Mouse (Mus musculus) lung, embryonic 14.5 days (tissue): Measurements from ENCODE around the gene Klk1b9. TPM values are rescaled to one million over a fixed set of nuclear protein-coding genes. Genes with fewer than 3 reads are reported as not detected.
"Not testable (repeated sequence)": the region's sequence is repeated elsewhere in the genome, so short reads cannot be mapped to it uniquely, and the experiment has no call there.

Experiments
- ATAC-seq: fragments of 200-750 bp; cut with Nextera tagmentation; 2 replicates; pipeline ENCODE4 v1.8.0; 2017; ENCODE audit warnings: mild to moderate bottlenecking, moderate TSS enrichment, moderate library complexity; ENCODE audit not compliant: insufficient read depth
- DNase-seq: peaks from one replicate; pipeline ENCODE4 v3.0.0-alpha.2; 2015
- H3K27ac ChIP-seq: fragments of 300-500 bp; sonication (generic); 2 replicates; pipeline ENCODE4 v1.5.1; 2014; ENCODE audit warnings: low read depth, mild to moderate bottlenecking, moderate library complexity
- H3K27me3 ChIP-seq: fragments of 300-500 bp; sonication (generic); 2 replicates; pipeline ENCODE4 v1.6.1; 2014; ENCODE audit warnings: low read length, control low read depth; ENCODE audit not compliant: insufficient read depth
- H3K36me3 ChIP-seq: fragments of 300-500 bp; sonication (generic); 2 replicates; pipeline ENCODE4 v1.6.1; 2014; ENCODE audit warnings: control low read depth; ENCODE audit not compliant: insufficient read depth
- H3K4me1 ChIP-seq: fragments of 300-500 bp; sonication (generic); 2 replicates; pipeline ENCODE4 v1.6.1; 2014; ENCODE audit warnings: antibody characterized with exemption, control low read depth; ENCODE audit not compliant: insufficient read depth
- H3K4me2 ChIP-seq: fragments of 300-500 bp; sonication (generic); 2 replicates; pipeline ENCODE4 v1.6.1; 2014; ENCODE audit warnings: mild to moderate bottlenecking
- H3K4me3 ChIP-seq: fragments of 300-500 bp; sonication (generic); 2 replicates; pipeline ENCODE4 v1.5.1; 2014; ENCODE audit warnings: low read depth, low read length
- H3K9ac ChIP-seq: fragments of 300-500 bp; sonication (generic); 2 replicates; pipeline ENCODE4 v1.6.1; 2014
- H3K9me3 ChIP-seq: fragments of 300-500 bp; sonication (generic); 2 replicates; pipeline ENCODE4 v1.6.1; 2016; ENCODE audit warnings: low read depth, low read length, control low read depth
- CTCF ChIP-seq: IDR thresholded peaks from 2 replicates; pipeline ENCODE4 v1.5.1; 2016; ENCODE audit warnings: antibody characterized with exemption, low read depth
- WGBS: fragments of 180-500 bp; shearing (Covaris S2); extraction: QIAGEN DNeasy Blood & Tissue Kit; methylation state at CpG from one replicate; pipeline ENCODE4 v1.1.7; 2014; 5-methylcytosine and 5-hydroxymethylcytosine counted together
- polyA plus RNA-seq: library from polyadenylated mRNA; unstranded; fragments of >200 nt; fragmentation: Nextera tagmentation; extraction: Ambion mirVana; gene quantifications from 2 replicates; pipeline ENCODE4 v1.2.1, GENCODE M21; 2014

The Klk1b9 gene
- not detected in 2 replicates for polyA plus RNA-seq

- H3K27me3 ChIP-seq, H3K9me3 ChIP-seq, H3K9ac ChIP-seq, H3K4me3 ChIP-seq, H3K4me1 ChIP-seq, ATAC-seq, H3K4me2 ChIP-seq, H3K36me3 ChIP-seq, DNase-seq, H3K27ac ChIP-seq: not testable (repeated sequence)
- 68% methylated on average over 1 of the region's 1 CpGs for WGBS
These were observed at the start of gene Klk1b9 for GRCm38 (mm10) chr7:43975761-43976160. TSS of gene Klk1b9 (plus strand) at chr7:43976061.

- no peak for ATAC-seq
- 43% methylated on average over 4 of the region's 4 CpGs for WGBS
- Histone ChIP-seq H3K4me3 (no peak overlapping the region), H3K9ac (no peak overlapping the region), H3K36me3 (no peaks in the 10 kb centered on the region), H3K4me1 (no peaks in the 10 kb centered on the region), H3K9me3 (no peaks in the 10 kb centered on the region), H3K27ac (no peak overlapping the region), H3K4me2 (no peak overlapping the region), H3K27me3 (no peaks in the 10 kb centered on the region)
- TF ChIP-seq CTCF: peak; percentile 54
- peak; percentile 48 for DNase-seq
These were observed 47.3 kb upstream of the Klk1b9 start for GRCm38 (mm10) chr7:43928521-43928920.

- no peak overlapping the region for H3K9ac ChIP-seq
- no peaks in the 10 kb centered on the region for H3K36me3 ChIP-seq
- no peak overlapping the region for H3K4me2 ChIP-seq
- H3K9me3 ChIP-seq: no peaks in the 10 kb centered on the region
- no peaks in the 10 kb centered on the region for H3K27me3 ChIP-seq
- H3K4me3 ChIP-seq: no peak overlapping the region
- TF ChIP-seq CTCF: no peak
- no peak for DNase-seq
- H3K4me1 ChIP-seq: no peaks in the 10 kb centered on the region
- ATAC-seq: no peak
- no peak overlapping the region for H3K27ac ChIP-seq
- 52% methylated on average over 4 of the region's 4 CpGs for WGBS
These were observed 43.5 kb upstream of the Klk1b9 start for GRCm38 (mm10) chr7:43932337-43932736.

- 80% methylated on average over 3 of the region's 3 CpGs for WGBS
- Histone ChIP-seq H3K9me3 (no peaks in the 10 kb centered on the region), H3K27ac (no peak within 1 kb of the TSS), H3K9ac (no peak within 1 kb of the TSS), H3K36me3 (no peaks in the 10 kb centered on the region), H3K4me3 (no peak within 1 kb of the TSS), H3K4me1 (no peaks in the 10 kb centered on the region), H3K4me2 (no peak within 1 kb of the TSS), H3K27me3 (no peaks in the 10 kb centered on the region)
- TF ChIP-seq CTCF: no peak
- DNase-seq (no peak), ATAC-seq (no peak)
These were observed 42.4 kb upstream of the Klk1b9 start, which contains the start of gene Klk15 for GRCm38 (mm10) chr7:43933440-43933839. TSS of gene Klk15 (plus strand) at chr7:43933740.

GRCm38 (mm10) chr7:43934747-43935146 lies 41.1 kb upstream of the Klk1b9 start:
- Histone ChIP-seq H3K4me3 (no peak overlapping the region), H3K27ac (no peak overlapping the region), H3K4me1 (no peaks in the 10 kb centered on the region), H3K9me3 (no peaks in the 10 kb centered on the region), H3K27me3 (no peaks in the 10 kb centered on the region), H3K9ac (no peak overlapping the region), H3K4me2 (no peak overlapping the region), H3K36me3 (no peaks in the 10 kb centered on the region)
- no peak for TF ChIP-seq CTCF
- ATAC-seq (no peak), DNase-seq (no peak)
- WGBS: 56% methylated on average over 3 of the region's 3 CpGs

GRCm38 (mm10) chr7:43936551-43936950 lies 39.3 kb upstream of the Klk1b9 start:
- no peaks in the 10 kb centered on the region for H3K27me3 ChIP-seq
- no peaks in the 10 kb centered on the region for H3K9me3 ChIP-seq
- no peaks in the 10 kb centered on the region for H3K4me1 ChIP-seq
- H3K36me3 ChIP-seq: no peaks in the 10 kb centered on the region
- DNase-seq: no peak
- H3K4me2 ChIP-seq: no peak overlapping the region
- no peak overlapping the region for H3K27ac ChIP-seq
- ATAC-seq: no peak
- no peak overlapping the region for H3K9ac ChIP-seq
- 77% methylated on average over 13 of the region's 14 CpGs for WGBS
- TF ChIP-seq CTCF: no peak
- no peak overlapping the region for H3K4me3 ChIP-seq

- H3K9me3 ChIP-seq, DNase-seq, H3K4me2 ChIP-seq, H3K9ac ChIP-seq, H3K27ac ChIP-seq, H3K36me3 ChIP-seq, H3K4me3 ChIP-seq, ATAC-seq, H3K27me3 ChIP-seq, H3K4me1 ChIP-seq: not testable (repeated sequence)
- WGBS: 59% methylated on average over 3 of the region's 3 CpGs
These were observed 33.6 kb upstream of the Klk1b9 start for GRCm38 (mm10) chr7:43942293-43942692.

GRCm38 (mm10) chr7:43944727-43945264 lies 31.1 kb upstream of the Klk1b9 start:
- TF ChIP-seq CTCF: no peak
- ATAC-seq: no peak
- Histone ChIP-seq H3K4me1 (no peaks in the 10 kb centered on the region), H3K4me2 (no peak overlapping the region), H3K9ac (no peak overlapping the region), H3K4me3 (no peak overlapping the region), H3K9me3 (no peaks in the 10 kb centered on the region), H3K36me3 (no peaks in the 10 kb centered on the region), H3K27ac (no peak overlapping the region), H3K27me3 (no peaks in the 10 kb centered on the region)
- 76% methylated on average over 3 of the region's 3 CpGs for WGBS
- no peak for DNase-seq
